Mouse (Mus musculus): ENCODE measurements around the gene Abhd14b.

DNA sequence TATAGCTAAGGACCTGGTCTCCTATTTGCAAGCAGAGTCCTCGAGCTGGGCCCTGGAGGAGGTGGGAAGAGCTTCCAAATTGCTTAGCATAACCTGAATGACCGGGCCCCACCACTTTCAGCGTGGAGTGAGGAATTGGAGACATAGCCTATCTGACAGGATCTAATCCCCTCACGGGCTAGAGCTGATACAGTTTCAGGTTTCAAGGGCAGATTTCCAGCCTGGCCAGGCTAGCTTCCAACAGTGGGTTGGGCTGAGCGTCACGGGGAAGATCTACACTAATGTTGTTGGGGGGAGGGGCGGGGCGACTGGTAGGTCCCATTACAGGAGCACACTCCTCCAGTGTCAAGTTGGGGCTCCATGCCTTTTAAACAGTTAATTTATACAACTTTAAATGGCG, 3.4 kb downstream of the Abhd14b start:
- TF ChIP-seq CTCF (IDR thresholded peaks at IDR 0.05; ENCODE audit: extremely low read depth, insufficient read depth, low read length) (no peak), POLR2A (IDR thresholded peaks at IDR 0.05; ENCODE audit: extremely low read depth, insufficient read depth, low read length) (no peak)
